Mouse (Mus musculus) hindbrain, postnatal 0 days (tissue): ENCODE measurements around the gene Emg1. TPM values are rescaled to one million over a fixed set of nuclear protein-coding genes. Genes with fewer than 3 reads are reported as not detected.

Experiments used
- ATAC-seq: fragments of 200-750 bp; cut with Nextera tagmentation; 2 replicates; pipeline ENCODE4 v1.8.0; 2017; ENCODE audit warnings: mild to moderate bottlenecking, moderate TSS enrichment, moderate library complexity
- DNase-seq: peaks from one replicate; pipeline ENCODE4 v3.0.0-alpha.2; 2015; ENCODE audit warnings: low spot score
- H3K27ac ChIP-seq: fragments of 300-500 bp; sonication (generic); 2 replicates; pipeline ENCODE4 v1.5.1; 2014; ENCODE audit warnings: mild to moderate bottlenecking
- H3K27me3 ChIP-seq: fragments of 300-500 bp; sonication (generic); 2 replicates; pipeline ENCODE4 v1.6.1; 2014; ENCODE audit warnings: low read length, mixed read lengths; ENCODE audit not compliant: insufficient read depth
- H3K36me3 ChIP-seq: fragments of 300-500 bp; sonication (generic); 2 replicates; pipeline ENCODE4 v1.6.1; 2014; ENCODE audit warnings: low read length, mixed read lengths; ENCODE audit not compliant: insufficient read depth
- H3K4me1 ChIP-seq: fragments of 300-500 bp; sonication (generic); 2 replicates; pipeline ENCODE4 v1.6.1; 2014; ENCODE audit warnings: antibody characterized with exemption, low read length, mixed read lengths; ENCODE audit not compliant: insufficient read depth
- H3K4me2 ChIP-seq: fragments of 300-500 bp; sonication (generic); 2 replicates; pipeline ENCODE4 v1.6.1; 2014; ENCODE audit warnings: low read depth, mild to moderate bottlenecking, low read length, moderate library complexity, mixed read lengths
- H3K4me3 ChIP-seq: fragments of 300-500 bp; sonication (generic); 2 replicates; pipeline ENCODE4 v1.5.1; 2014; ENCODE audit warnings: low read length
- H3K9ac ChIP-seq: fragments of 300-500 bp; sonication (generic); replicated peaks from 2 replicates; pipeline ENCODE4 v1.6.1; 2014; ENCODE audit warnings: mild to moderate bottlenecking, low read length, moderate library complexity, mixed read lengths
- H3K9me3 ChIP-seq: fragments of 300-500 bp; sonication (generic); 2 replicates; pipeline ENCODE4 v1.6.1; 2016; ENCODE audit warnings: low read length, mixed read lengths
- CTCF ChIP-seq: IDR thresholded peaks from 2 replicates; pipeline ENCODE4 v1.5.1; 2016; ENCODE audit warnings: antibody characterized with exemption, control low read depth, low read depth
- WGBS: fragments of 180-500 bp; shearing (Covaris S2); extraction: QIAGEN DNeasy Blood & Tissue Kit; methylation state at CpG from one replicate; pipeline ENCODE4 v1.1.7; 2014; 5-methylcytosine and 5-hydroxymethylcytosine counted together
- polyA plus RNA-seq: library from polyadenylated mRNA; unstranded; fragments of >200 nt; fragmentation: Nextera tagmentation; extraction: Ambion mirVana; gene quantifications from 2 replicates; pipeline ENCODE4 v1.2.1, GENCODE M21; 2015
- total RNA-seq: library from RNA; depleted of rRNA; stranded (reverse); fragments of >200 nt; gene quantifications from 2 replicates; pipeline ENCODE4 v1.2.3, GENCODE M21; 2014

The Emg1 gene
- total and polyA plus RNA-seq, 2 experiments from 2014 or later = 100 to 102 TPM

DNA sequence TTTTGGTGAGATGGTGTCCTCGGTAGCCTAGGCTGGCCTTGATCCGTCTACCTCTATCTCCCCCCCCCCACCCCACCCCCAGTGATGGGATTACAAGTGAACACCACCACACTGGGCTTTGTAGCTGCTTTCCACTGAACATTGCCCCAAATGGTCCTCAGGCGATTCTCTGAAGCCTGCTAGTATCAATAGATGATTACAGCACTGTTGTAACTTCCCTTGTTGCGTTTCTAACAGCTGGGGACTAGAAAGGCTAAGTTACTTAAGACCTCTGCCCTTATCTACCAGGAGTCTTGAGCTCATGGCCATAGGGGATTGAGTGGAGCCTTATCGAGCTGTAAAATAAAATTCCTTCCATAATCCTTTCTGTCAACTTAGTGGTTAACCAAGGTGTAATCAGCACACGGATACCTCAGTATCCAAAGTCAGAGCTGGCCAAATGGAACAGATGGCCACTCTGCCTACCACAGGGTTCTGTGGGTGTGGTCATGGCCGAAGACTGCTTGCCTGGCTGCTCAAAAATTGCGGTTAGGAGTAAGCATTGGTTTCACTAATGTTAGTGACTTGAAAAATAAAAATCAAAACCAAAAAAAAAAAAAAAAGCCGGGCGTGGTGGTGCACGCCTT lies 42.6 kb downstream of the Emg1 start:
- Histone ChIP-seq H3K4me1 (0 out of 2 replicates have a peak, but pooled peaks cover under 1% of the 10 kb centered on the region), H3K9me3 (no peaks in the 10 kb centered on the region), H3K4me3 (no peak overlapping the region), H3K36me3 (no peaks in the 10 kb centered on the region), H3K27me3 (no peaks in the 10 kb centered on the region), H3K27ac (no peak overlapping the region), H3K9ac (no peak overlapping the region), H3K4me2 (no peak overlapping the region)
- no peak for TF ChIP-seq CTCF
- WGBS = 90% methylated on average over 11 of the region's 11 CpGs
- no peak for DNase-seq
- no peak for ATAC-seq

DNA sequence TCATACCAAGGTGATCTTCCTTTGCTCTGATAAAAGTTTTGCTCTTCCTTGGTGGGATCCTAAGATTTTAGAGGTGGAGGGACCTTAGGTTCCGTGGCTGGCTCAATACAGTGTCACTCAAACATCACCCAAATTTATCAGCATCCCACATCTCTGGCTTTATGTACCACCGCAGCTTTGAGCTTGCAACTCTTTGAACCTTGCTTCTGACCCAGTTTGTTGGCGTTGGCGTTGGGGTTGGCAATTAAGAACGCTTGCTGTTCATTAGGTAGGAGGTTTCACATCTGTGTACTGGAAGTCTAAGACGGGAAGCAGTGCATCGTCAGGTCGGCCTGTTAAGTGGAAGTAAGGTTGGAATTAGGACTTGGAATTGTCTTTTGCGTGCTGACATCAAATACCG lies 47.0 kb downstream of the Emg1 start:
- Histone ChIP-seq H3K4me1 (0 out of 2 replicates have a peak, but pooled peaks cover 4% of the 10 kb centered on the region), H3K27me3 (no peaks in the 10 kb centered on the region), H3K4me2 (no peak overlapping the region), H3K27ac (no peak overlapping the region), H3K9ac (no peak overlapping the region), H3K9me3 (no peaks in the 10 kb centered on the region), H3K4me3 (no peak overlapping the region), H3K36me3 (no peaks in the 10 kb centered on the region)
- 97% methylated on average over 10 of the region's 10 CpGs for WGBS
- DNase-seq (no peak), ATAC-seq (no peak)
- TF ChIP-seq CTCF = no peak

DNA sequence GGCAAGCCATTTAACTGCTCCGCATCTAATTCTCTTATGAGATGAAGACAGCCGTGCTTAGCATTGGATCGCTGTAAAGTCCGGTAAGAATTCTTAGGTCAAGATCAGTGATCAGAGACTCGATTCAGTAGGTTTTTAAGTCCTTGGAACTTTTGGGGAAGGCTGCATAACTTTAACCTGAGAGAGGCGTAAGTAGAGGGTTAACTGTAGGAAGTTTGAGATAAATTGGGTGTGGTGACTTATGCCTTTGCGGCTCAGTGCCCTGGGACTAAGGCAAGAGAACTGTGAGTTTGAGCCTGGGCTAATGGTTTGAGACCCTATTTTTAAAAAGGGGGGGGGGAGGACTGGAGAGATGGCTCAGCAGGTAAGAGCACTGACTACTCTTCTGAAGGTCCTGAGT lies 47.7 kb downstream of the Emg1 start:
- no peak for ATAC-seq
- TF ChIP-seq CTCF = no peak
- no peak overlapping the region for H3K4me3 ChIP-seq

DNA sequence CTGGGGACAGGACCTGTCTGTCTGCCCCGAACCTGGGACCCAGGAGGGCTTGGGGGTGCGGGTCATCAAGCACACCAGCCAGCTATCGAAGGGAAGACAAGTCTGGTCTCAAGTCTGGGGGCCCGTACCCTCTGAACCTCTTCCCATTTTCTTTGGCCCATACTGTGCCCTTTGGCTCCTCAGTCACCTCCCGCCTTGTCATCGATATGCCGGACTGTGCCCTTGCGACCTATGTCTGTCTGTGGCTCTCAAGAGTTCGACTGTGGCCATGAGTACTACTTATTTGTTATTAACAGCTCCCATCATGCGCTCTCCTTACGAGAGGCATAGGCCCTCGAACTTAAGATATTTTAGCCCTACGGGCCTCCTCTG lies 48.6 kb downstream of the Emg1 start:
- H3K4me3 ChIP-seq = peak overlapping the region; percentile 58
- peak overlapping the region; percentile 85 for H3K27ac ChIP-seq
- no peaks in the 10 kb centered on the region for H3K27me3 ChIP-seq
- H3K36me3 ChIP-seq = no peaks in the 10 kb centered on the region
- no peaks in the 10 kb centered on the region for H3K9me3 ChIP-seq
- no peak for TF ChIP-seq CTCF
- DNase-seq = peak; percentile 4
- WGBS = 16% methylated on average over 13 of the region's 13 CpGs
- H3K4me2 ChIP-seq = peak overlapping the region; percentile 65
- H3K4me1 ChIP-seq = 0 out of 2 replicates have a peak, but pooled peaks cover 4% of the 10 kb centered on the region
- no peak for ATAC-seq
- H3K9ac ChIP-seq = peak overlapping the region; percentile 61

More for the DNA sequence above, 47.7 kb downstream of the Emg1 start:
- Histone ChIP-seq H3K9me3 (no peaks in the 10 kb centered on the region), H3K27ac (no peak overlapping the region), H3K9ac (no peak overlapping the region), H3K4me2 (peak overlapping the region; percentile 65), H3K36me3 (no peaks in the 10 kb centered on the region), H3K4me1 (0 out of 2 replicates have a peak, but pooled peaks cover 4% of the 10 kb centered on the region), H3K27me3 (no peaks in the 10 kb centered on the region)
- WGBS = 83% methylated on average over 7 of the region's 7 CpGs
- DNase-seq = no peak

DNA sequence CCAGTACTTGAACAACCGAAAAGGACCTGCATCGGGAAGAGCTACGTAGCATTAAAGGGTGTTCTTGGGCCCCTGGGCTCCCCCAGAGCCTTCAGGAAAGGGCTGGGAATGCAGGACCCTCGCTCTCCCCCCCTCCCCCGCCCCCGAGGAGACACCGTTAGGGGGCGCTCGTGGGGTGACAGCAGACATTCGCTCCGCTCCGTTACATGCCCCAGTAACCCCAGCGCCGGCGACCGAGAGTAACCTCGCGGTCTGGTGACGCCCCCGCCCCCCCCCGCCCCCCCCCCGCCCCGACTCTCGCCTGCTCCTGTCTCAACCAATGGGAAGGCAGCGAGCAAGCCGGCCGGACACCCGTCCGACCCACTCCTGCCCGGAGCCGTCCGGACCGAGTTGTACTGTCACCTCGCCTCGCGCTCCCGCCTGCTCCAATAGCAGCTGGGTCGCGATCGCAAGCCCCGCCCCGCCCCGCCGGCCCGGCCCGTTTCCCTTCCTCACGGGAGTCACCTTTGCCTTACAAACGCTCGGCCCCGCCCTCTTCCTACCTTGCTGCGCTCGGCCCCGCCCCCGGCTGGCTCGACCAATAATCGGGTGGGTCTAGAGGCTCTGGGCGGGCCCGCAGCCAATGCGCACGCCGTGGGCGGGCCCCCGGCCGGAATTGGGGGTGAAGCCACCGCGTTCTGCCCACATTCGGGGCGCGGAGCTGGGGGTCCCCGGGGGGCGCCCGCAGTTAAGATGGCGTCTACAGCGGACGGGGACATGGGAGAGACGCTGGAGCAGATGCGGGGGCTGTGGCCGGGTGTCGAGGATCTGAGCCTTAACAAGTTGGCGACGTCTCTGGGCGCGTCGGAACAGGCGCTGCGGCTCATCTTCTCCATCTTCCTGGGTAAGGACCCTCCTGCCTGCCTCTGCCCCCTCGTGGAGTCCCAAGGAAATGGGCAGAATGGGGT lies 49.2 kb downstream of the Emg1 start, which contains the start of gene Lpcat3:
Gene Lpcat3 (plus strand): TSS at position 551 of the 947 bp plus-strand sequence.
- H3K9ac ChIP-seq = peak within 1 kb of the TSS; percentile 61
- no peaks in the 10 kb centered on the region for H3K9me3 ChIP-seq
- peak within 1 kb of the TSS; percentile 58 for H3K4me3 ChIP-seq
- H3K27ac ChIP-seq = peak within 1 kb of the TSS; percentile 85
- under 1% methylated on average over 72 of the region's 87 CpGs for WGBS
- ATAC-seq (peak; percentile 97), DNase-seq (peak; percentile 98)
- peak within 1 kb of the TSS; percentile 65 for H3K4me2 ChIP-seq
- 0 out of 2 replicates have a peak, but pooled peaks cover 4% of the 10 kb centered on the region for H3K4me1 ChIP-seq
- H3K36me3 ChIP-seq = no peaks in the 10 kb centered on the region
- peak; percentile 78 for TF ChIP-seq CTCF
- H3K27me3 ChIP-seq = no peaks in the 10 kb centered on the region

DNA sequence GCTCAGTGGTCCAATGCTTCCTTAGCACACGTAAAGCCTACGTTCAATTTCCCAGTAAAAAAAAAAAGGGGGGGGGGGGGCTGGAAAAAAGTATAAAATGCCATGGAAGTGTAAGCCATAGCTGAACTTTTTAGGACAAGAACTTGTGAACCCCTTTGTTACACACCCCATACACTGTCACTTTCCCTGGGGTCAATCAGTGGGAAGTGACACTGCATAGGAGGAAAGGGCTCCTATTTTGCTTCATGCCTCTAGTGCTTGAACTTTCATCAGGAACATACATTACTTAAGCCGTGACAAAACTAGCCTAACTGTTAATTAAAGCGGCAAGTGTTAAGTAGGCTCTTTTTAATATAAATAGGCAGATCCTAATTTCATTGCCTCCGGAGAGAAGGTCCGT lies 50.0 kb downstream of the Emg1 start:
- 23% methylated on average over 6 of the region's 6 CpGs for WGBS
- peak overlapping the region; percentile 58 for H3K4me3 ChIP-seq
- DNase-seq (no peak), ATAC-seq (no peak)
- H3K27ac ChIP-seq = peak overlapping the region; percentile 85
- no peaks in the 10 kb centered on the region for H3K36me3 ChIP-seq
- H3K27me3 ChIP-seq = no peaks in the 10 kb centered on the region
- no peaks in the 10 kb centered on the region for H3K9me3 ChIP-seq
- 0 out of 2 replicates have a peak, but pooled peaks cover 4% of the 10 kb centered on the region for H3K4me1 ChIP-seq
- H3K4me2 ChIP-seq = peak overlapping the region; percentile 65
- TF ChIP-seq CTCF = no peak
- H3K9ac ChIP-seq = peak overlapping the region; percentile 61
